Mouse (Mus musculus): Measurements from ENCODE around the gene Erich6. TPM values are rescaled to one million over a fixed set of nuclear protein-coding genes. Genes with fewer than 3 reads are reported as not detected.

Gene Erich6
- 1 to 10 TPM in 1 of 2 experiments, under 1 TPM in 1; 0.94 to 1.1 TPM for total RNA-seq (2021)
- long read RNA-seq, partial matches to known transcripts = 1 of 1 reads
- long read RNA-seq, other reads (novel, unspliced or antisense) = 0 of 1 reads

DNA sequence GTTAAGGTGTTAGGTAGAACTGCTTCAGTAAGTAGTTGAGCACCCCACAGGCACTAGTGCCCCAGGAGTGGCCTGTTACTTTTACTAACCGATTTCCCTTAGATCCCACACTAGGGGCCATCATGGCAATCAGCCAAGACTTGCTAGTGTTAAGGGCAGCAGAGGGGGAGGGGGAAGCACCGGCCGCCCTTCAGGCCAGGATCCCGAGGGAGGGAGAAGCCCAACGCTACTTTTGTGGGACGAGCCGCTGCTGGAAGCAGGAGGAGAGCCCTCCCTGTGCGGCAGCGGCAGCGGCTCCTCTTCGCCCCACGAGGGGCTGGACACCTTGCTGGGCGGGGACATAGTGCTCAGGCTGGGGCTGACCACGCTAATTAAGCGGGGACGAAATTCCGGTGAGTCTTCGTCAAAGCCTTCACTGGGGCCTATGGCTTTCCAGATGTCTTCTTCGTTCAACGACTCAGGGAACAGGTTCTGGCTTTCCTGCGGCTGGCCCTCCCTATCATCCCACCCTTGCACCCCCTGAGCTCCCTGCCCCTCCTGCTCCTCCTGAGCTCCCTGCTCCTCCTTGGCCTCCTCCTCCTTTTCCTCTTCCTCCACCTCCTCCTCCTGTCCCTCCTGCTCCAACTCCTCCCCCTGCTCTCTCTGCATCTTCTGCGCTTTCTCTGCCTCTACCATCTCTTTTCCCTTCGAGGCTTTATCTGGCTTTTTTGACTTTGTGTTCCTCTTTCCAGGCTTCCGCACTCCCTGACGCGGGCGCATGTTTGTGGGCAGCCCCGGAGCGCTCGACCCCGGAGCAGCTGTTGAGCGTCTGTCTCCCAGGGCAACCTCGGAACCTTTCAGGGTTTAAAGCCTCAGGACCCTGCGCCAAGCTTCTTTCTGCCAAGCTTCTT, at the start of gene Erich6:
Gene Erich6 (minus strand): TSS at position 802 of the 890 bp plus-strand sequence.
- peak; percentile 26 to 32 for DNase-seq (ENCODE audit: low spot score in 2 of 2)

DNA sequence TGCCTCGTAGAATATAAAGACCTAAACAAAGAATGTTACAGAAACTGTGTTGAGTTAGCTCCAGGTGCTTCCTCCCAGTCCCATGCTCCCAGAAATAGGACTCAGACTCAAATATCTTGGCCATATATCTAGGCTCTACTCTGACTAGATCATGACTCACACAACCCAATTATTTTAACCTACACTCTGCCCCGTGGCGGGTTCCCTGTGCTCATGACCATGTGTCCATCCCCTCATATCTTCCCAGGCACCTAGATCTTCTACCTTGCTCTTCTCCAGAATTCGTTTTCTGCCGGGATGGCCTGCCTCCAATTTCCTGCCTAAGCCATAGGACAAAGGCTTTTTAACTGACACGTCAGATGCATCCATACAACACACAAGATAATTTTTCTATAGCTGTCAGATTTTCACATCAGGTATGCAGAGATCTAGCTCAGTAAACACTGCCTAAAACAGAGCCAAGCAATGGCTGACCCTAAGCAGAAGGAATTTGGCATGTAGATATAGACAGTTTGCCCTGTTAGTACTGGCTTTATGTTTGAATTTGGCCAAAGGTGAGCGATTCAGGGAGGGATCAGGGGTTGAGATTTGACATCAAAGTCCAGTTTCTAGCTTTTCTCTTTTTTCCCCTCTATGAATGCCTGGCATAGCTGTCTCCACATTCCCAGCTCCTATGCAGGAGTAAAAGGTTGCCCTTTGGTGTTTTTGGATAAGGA, 49.4 kb upstream of the Erich6 start:
- DNase-seq (ENCODE audit: low spot score in 2 of 2) = no peak

DNA sequence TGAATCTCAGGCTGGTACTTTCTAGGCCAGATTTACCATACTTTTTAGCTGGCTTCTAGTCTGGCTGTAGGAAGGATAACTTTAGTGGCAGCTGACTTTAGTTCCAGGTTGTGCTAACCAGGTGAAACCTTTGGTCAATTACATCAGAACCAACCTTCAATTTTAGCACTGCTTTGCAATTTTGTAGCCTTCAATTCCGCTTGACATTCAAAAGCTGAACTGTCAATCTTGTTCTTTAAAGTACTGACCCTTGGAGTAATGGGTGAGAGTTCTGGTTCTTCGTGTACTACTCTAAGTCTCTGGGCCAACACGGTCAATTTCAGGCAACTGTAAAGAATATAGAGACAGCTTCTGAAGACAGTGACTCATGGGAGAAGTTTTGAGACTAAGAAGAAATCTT, 48.4 kb upstream of the Erich6 start:
- no peak for DNase-seq (ENCODE audit: low spot score in 2 of 2)

DNA sequence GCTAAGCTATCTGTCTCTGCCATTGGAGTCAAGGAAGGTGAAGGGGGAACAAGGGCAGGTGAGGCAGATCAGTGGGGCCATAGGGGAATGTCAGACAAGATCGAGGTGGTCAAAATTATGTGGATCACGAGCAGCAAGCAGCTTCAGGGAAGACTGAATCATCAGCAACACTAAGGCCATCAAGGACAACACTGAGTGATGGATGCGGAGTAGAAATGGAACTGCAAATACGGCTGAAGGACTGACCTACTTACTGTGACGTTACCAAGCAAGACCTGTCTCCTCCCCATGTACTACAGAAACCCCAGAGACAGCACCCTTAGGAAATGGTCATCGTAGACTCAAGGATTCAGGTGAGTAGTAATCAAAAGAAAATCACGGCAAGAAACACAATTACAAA, 46.3 kb upstream of the Erich6 start:
- DNase-seq (ENCODE audit: low spot score in 2 of 2) = no peak

DNA sequence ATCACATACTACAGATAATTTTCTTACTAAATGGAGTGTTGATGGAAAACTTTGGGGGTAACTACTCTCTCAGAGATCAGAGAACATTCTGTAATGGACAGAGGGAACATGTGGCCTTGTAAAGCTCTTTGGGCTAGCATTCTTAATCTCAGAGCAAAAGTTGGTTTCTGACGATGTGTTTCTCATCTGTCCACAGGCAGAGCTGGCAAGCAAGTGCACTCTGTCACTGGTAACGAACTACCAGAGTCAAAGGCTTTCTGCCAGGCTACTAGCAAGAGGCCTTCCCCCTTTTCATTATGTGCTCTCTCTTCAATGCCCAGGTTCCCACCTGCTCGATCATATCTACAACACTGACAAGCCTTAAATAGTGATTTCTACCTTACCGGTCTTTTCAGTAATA, 45.3 kb upstream of the Erich6 start:
- DNase-seq (ENCODE audit: low spot score in 2 of 2) = no peak

DNA sequence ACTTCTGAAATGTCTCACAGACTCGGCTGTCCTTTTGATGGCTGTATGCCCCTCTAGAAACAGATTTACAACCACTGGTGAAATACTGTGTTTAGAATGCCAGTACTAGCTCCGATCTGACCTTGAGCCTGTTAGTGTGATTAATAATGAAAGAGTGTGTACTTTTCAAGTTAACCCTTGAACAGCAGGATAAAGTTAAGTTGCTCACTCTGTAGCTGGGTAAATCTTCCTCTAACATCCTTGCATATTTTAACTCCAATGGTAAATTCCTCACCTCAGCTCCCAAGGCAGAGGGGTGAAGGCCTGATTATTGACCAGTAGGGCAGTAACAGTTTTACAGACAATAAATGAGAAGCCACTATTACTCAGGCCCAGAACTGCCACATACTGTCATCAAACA, 44.8 kb upstream of the Erich6 start:
- DNase-seq (ENCODE audit: low spot score in 2 of 2) = no peak

DNA sequence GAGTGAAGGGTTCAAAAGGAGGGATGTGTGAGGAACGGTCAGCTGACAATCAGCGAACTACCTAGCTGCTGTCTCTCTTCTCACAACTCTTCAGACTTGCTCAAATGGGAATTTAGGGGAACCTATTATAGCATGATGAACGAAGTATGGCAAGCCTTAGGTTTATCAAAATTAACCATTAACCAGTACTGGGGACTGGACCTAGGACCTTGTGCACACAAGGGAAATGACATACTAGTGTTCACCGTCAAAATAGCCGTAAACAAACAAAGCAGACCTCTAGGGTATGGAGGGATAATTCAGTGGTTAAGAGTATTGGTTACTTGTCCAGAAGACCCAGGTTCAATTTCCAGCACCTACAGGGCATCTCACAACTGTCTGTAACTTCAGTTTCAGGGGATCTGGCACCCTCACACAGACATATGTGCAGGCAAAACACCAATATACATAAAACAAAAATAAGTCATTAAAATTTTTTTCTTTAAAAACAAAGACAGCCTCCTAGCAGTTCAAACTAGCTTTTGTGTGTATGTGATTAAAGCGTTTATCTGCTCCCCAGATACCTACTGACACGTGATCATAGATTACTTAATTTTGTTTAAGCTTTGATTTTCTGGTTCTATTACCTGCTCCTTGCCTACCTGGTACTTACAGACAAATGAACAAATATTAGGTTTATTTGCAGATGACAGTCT, 44.1 kb upstream of the Erich6 start:
- DNase-seq (ENCODE audit: low spot score in 2 of 2) = no peak

DNA sequence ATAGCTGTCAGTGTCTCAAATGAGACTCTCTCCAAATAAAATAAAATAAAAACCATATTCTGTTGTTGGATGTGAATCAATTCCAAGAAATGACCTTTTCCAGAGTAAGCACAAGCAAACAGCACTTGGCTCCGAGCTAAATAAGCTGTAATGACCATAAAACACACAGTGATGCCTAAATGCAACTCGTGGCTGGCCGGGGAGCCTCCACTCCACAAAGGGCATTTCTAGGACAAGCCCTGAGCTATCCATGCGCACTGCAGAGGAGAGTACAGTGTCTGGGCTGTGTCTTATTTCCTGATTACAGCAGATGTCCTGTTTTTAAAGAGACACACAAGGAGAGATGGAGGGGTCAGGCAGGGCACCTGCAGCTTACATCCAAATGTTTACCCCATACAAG, 43.0 kb upstream of the Erich6 start:
- DNase-seq (ENCODE audit: low spot score in 2 of 2) = no peak

DNA sequence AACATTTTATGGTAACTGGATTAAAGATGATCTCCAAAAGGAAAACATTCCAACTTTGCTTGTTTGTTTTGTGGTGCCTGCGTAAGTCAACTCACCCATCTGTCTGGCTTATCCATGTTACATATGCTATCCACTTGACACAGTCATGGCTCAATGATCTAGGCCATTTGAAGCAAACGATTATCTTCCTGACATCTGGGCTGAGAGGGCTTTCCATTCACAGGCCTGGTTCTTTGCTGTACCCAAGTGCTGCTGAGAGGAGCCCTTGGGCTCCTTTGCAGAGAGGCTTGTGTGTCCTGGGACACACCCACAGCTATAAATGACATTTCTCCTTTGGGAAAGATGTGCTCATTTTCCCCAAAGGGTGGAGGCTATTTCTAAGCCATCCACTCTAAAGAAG, 41.9 kb upstream of the Erich6 start:
- DNase-seq (ENCODE audit: low spot score in 2 of 2) = no peak

DNA sequence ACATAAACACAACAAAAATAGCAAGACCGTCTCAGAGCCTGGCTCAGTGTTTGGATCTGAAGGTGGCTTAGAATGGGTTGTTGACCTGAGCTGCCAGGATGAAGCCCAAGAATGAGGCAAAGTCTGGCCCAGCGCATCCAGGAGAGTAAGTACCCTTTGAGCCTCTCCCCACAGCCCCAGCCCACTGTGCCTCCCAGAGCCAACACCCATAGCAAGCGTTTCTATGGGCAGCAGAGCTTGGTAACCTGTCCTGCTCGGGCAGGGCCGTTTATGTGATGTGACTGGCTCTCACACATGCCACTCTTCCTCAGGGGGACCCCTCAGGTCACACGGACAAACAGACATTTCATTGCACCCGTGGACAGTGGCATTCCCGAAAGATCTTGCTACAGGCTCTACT, 41.4 kb upstream of the Erich6 start:
- DNase-seq (ENCODE audit: low spot score in 2 of 2) = no peak

DNA sequence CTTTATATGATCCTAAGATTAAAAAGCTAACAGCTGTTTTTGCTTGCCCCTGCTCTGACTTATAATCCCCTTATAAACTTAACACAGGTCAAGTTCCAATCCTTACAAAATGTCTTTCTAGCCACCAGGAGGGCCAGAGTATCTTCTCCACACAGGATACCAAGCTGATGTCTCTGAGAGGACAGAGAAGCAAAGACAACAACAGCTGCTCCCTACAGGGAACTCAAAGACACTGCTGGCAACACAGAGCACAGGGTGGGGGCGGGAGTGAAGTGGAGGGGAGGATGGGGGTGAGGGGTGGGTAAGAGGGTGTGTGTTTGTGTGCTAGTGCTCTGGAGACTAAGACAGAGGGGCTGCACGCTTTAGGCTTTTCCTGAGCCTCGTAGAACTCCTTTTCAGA, 40.6 kb upstream of the Erich6 start:
- no peak for DNase-seq (ENCODE audit: low spot score in 2 of 2)

DNA sequence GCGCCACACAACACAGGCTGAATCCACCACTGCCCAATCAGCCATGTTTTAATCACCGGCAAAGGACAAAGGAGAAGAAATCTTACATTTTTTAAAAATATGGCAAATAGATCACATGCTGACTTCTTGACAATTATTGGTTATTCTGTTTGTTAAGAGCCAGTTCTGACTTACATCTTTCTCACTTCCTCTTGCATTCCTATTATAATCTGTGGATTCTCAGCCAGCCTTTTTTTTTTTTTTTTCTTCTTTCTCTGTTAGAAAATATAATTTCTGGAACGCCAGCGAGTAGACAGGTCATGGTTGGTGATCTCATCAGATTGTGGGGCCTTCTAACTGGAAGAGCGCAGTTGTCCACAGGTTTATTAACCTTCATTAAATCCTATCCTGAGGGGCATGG, 36.3 kb upstream of the Erich6 start:
- no peak for DNase-seq (ENCODE audit: low spot score in 2 of 2)

DNA sequence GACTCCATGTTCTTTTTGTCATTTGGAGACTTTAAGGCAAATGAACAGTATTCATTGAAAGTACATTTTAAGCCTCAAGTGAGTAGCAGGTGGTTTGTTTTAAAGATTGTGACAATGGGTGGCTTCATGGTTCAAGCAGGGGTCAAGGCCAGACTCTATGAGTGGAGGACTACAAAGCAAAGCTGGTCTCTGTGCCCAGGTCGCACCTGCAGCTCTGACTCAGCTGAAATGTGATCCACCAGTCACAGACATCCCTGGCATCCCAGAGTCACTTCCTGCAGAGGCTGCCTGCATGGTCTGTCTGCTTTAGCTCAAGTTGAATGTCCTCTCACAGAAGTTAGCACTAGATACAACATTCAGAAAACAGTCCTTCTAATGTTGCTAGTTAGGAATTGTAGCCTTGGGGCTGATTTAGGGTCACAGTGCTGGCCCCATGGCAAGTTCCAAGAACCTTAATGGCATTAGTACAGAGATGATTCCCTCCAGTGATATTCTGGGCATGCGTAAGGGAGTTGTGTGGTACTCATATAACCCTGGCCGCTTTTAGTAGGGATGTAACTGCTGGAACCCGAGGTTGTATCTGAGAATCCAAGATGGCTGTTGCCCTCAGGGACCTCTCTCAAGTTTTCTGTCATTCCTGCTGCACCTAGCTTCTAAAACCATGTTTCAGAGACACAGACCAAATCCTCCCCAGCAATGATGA, 35.6 kb upstream of the Erich6 start:
- DNase-seq (ENCODE audit: low spot score in 2 of 2) = no peak

DNA sequence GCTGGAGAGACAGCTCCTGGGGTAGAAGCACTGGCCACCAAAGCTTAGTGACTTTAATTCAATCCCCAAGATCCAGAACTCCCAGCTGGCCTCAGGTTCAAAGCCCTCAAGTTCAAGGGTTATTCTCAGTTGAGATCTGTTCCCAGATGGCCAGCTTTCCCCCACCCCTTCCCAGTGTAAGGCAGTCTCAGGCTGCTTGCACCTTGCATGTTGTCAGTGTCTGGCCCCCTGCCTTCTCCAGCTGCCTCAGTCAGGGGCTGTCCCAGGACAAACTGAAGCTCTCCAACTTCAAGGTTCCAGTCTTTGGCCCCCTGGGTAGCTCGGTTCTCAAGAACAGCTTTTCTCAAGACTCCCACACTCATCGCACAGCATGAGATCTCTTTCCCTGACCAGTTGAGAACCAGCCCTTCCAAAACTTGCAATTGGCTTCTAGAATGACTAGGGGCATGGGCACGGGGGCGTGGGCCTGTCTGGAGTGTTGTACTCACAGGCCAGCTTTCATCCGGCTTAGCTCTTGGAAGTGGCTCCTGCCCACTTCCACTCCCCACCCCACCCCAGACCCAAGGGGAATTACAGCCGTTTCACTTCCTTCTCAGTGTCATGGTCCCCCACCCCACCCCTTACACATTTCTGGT, 34.7 kb upstream of the Erich6 start:
- DNase-seq (ENCODE audit: low spot score in 2 of 2) = no peak

DNA sequence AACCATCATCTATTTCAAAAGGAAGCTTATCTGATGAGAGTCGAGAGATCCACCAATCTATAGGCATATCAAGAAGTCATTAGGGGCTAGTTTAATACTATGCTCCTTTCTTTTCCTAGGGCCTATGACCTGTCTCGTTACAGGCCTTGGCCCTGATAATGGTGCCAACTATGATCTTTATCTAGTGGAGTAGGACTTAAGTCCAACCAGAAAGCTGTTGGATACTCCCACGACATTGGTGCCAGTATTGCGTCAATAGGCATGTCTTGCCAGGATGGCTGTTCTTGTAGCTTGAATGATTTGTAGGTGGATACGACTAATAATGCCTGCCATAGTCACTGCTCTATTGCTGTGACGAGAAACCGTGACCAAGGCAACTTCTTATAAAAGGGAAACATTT, 27.0 kb upstream of the Erich6 start:
- no peak for DNase-seq (ENCODE audit: low spot score in 2 of 2)

DNA sequence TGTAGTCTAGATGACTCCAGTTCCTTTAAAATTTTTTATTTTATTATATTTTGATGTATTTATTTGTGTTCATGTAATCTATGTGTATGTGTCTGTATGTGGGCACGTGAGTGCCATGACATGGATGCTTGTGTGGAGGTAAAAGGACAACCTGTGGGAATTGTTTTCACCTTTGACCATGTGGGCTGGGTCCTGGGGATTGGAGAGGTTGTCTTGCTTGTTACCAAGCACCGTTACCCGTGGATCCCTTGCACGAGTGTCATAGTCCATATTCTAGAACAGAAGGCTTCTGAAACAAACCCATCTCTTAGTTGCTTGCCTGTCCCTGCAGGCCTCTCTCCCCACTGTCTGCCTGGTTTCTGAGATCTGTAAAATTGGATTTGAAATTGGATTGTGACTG, 23.6 kb upstream of the Erich6 start:
- no peak for DNase-seq (ENCODE audit: low spot score in 2 of 2)

DNA sequence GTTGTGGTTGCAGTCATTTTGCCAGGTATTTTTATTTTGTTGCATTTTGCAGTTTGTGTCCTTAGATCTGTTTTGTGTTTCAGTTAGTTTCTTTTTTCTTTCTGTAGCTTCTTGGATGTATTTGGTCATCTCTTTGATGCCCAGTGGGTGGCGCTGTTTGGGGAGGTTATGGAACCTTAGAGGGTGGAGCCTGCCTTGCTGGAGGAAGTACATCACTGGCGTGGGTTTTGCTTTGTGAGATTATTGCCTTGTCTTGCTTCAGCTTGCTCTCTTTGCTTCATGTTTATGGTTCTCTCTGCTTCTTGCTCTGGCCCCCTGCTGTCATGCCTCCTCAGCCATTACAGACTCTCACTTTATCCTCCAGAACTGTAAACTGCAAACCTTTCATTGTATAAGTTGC, 20.3 kb upstream of the Erich6 start:
- peak; percentile 39 to 40 for DNase-seq (ENCODE audit: low spot score in 2 of 2)

DNA sequence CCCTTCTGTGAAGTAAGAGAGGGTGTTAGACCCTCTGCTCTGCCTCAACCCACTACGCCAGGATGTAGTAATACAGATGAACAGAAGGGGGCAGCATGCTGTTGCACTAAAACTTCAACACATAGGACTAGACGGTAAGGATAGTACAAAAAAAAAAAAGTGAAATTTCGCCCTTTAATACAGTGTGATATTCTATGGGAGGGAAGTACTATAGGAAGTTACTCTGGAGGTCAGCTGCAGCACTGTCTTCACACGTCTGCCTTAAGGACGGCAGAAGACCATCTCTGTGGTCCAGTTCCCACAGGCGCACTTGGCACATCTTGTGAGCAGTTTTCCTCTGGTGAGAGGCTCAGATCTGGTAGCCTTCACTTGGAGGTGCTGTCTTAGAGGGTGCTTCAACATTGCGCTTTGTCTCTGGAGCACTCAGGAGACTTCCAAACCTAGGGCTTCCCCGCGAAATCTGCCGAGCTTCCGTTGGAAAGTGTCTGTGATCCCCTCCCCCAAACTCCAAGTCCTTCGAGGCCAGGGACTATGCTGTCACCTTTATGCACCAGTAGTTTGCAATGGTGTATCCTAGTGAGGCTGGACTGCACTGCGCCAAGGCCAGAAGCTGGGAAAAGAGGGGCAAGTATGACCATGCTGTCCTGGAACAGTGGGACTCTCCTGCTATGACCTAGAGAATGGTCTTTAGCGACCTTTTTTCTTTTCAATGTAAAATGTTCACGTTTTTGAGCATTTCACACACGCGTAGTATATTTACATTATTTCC, 18.5 kb upstream of the Erich6 start:
- DNase-seq (ENCODE audit: low spot score in 2 of 2) = peak; percentile 74 to 80

DNA sequence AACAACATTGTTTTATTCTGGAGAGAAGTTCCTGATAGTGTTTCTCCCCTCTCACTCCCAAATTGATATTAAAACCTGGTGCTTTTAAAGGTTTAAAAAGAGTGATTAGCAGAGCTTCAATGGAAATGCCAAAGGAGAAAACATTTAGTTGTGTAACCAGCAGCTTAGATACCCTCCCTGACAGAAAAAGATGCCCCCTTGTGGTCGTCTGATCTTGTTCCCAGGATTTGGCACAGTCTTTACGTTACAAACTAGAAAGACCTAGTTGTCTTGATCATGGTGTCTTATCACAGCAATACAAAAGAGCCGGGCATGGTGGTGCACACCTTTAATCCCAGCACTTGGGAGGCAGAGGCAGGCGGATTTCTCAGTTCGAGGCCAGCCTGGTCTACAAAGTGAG, 16.9 kb upstream of the Erich6 start:
- DNase-seq (ENCODE audit: low spot score in 2 of 2) = no peak

DNA sequence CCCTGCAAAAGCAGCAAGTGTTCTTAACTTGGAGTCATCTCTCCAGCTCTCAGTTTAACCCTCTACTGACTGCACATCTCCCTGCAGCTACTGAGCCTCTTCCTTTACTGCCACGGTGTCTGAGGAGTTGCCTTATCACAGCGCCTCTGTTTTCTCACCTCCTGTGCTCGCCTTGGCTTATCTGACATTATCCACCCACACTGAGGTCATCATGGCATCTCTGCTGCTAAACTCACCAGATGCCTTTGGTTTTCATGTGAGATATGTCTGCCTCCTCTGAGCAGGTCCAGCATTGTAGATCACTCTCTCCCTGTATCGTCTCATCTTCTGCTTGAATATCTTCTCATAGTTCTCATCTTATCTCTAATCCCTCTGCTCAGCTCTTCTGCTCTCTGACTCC, 13.3 kb upstream of the Erich6 start:
- no peak for DNase-seq (ENCODE audit: low spot score in 2 of 2)

All from layer of hippocampus, postnatal 10 days (tissue).